Mouse (Mus musculus): ENCODE results near the gene Hnrnpf. TPM values are rescaled to one million over a fixed set of nuclear protein-coding genes. Genes with fewer than 3 reads are reported as not detected.

The Hnrnpf gene
- polyA plus RNA-seq (2012; rRNA removed): 303 and 306 TPM in 2 replicates

DNA sequence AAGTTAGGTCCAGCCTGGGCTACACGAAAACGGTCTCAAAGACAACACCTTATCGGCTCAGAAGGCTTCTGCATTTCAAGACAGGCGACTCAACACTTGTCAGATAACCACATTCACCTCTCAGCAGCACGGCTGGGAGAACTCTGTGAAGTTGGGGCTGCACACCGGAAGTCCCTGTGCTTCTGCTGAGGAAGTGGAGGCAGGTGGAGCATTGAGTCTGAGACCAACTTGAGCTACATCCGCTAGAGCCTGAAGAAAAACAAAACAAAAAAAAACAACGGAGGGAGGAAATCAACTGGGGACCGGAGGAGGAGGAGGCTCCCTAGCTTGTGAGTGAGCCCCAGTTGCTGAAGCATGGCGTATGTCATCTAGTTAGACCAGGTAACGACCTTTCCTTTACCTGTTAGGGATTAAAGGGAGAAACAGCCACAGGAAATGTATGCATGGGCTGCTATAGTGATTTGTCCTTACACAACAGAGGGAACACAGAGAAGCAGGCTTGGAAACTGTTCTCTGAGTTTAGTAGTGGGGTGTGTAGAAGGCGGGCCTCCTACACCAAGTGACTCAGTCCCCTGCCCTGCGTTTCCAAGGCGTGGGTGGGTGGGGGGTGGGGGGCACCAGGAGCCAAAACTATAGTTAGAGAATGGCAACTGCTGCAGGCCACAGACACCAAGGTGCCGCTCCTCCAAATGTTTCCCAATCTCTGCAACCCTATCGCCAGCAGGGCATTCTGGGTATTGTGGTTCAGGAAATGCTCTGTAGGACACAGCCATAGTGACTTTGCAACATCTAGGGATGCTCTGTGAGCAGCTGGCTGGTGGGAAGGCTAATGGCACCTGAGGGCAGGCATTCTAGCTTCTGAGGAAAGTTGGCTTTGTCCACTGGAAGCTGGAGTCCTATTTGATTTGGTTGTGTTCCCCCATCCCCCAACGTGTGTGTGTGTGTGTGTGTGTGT, at the start of gene Hnrnpf:
Gene Hnrnpf, plus strand, starts transcription at position 199 of the 955 bp plus-strand sequence.

DNA sequence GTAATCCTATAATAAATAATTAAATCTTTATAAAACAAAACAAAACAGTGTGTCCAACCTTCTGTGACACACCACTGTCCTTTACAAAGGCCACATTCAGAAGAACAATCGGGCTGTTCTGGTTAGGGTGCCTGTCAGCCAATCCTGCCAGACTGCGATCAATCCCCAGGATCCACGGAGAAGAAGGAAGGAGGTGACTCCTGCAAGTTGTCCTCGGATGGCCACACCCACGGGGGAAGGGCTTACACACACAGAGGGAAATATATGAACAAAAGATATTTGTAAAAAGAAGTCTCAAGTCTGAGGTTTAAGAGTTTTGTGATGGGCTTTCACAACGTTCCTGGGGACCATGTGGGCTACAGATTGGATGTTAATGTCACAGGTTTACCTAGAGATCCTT, 38.3 kb upstream of the Hnrnpf start, which contains the start of gene Zfp239:
Gene Zfp239, plus strand, starts transcription at position 253 of the 400 bp plus-strand sequence.

DNA sequence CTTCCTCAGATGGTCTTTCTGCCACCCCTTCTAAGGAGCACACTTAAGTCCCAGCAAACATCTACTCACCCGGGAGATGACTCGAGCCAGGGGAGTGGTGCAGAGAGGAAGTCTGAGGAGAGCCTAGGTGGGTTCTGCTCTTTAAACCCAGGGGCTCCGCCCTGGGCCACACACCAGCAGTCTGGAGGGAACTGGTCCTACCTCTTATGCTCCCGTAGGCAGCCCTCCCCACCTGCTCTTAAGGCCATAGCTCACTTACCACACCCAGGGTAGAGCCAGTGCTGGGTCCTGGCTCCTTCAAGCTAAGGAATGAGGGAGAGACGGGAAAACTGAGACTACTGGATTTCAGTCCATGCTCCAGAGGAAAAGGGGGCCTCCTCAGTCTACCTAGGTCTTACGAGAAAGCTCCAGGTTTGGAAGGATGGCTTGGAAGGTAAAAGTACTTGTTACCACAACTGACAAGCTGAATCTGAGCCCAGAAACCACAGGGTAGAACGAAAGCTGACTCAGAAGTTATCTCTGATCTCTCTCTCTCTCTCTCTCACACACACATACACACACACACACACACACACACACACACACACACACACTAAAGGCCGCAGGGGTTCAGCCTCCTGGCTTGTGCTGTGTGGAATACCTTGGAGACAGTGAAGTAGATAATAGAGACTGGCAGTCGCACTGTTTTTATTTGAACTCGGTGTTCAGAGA, 37.3 kb downstream of the Hnrnpf start, which contains the start of gene Fxyd4:
Gene Fxyd4, minus strand, starts transcription at position 471 of the 711 bp plus-strand sequence.

Other genes with a start within 250 kb of the Hnrnpf start
- gene Zfp637, start 59.1 kb upstream of the Hnrnpf start, polyA plus RNA-seq (2012; rRNA removed): 87.2 and 106 TPM in 2 replicates
- gene Zfp239, start 38.2 kb upstream of the Hnrnpf start, polyA plus RNA-seq (2012; rRNA removed): 7.9 and 8.0 TPM in 2 replicates
- gene Fxyd4, start 37.4 kb downstream of the Hnrnpf start, polyA plus RNA-seq (2012; rRNA removed): not detected in 2 replicates
- 4.6 and 4.9 TPM in 2 replicates for gene Rasgef1a, start 111.1 kb downstream of the Hnrnpf start, polyA plus RNA-seq (2012; rRNA removed)
- 6.5 and 7.5 TPM in 2 replicates for gene Csgalnact2, start 238.8 kb downstream of the Hnrnpf start, polyA plus RNA-seq (2012; rRNA removed)